Mouse (Mus musculus): ENCODE data around the gene Mgl2. TPM values are rescaled to one million over a fixed set of nuclear protein-coding genes. Genes with fewer than 3 reads are reported as not detected.
"Not testable (repeated sequence)": the region's sequence is repeated elsewhere in the genome, so short reads cannot be mapped to it uniquely, and the experiment has no call there.

The Mgl2 gene
- polyA plus RNA-seq (2017; shearing (Covaris generic)) = not detected

DNA sequence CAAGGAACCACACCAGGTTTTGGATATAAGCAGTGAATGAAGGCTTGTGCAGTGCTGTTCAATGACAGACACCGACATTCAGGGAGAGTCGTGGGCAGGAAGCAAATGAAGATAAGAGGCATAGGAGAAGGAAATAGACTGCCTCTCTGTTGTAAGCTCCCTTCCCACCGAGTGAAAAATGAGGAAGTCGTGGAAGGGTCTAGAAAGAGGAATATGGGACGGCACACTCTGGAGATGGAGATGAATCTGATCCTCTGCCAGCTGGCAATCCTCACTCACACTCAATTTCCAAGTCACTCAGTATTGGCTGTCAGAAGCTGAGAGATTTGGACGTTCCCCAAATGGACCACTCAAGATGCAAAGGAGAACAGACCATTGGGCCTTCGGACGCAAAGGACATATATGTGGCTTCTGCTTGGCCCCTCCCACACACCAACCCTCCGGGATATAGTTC is at the start of gene Mgl2:
Mgl2 (plus strand) TSS at position 404 of the 454 bp plus-strand sequence.
- no peak for ATAC-seq

DNA sequence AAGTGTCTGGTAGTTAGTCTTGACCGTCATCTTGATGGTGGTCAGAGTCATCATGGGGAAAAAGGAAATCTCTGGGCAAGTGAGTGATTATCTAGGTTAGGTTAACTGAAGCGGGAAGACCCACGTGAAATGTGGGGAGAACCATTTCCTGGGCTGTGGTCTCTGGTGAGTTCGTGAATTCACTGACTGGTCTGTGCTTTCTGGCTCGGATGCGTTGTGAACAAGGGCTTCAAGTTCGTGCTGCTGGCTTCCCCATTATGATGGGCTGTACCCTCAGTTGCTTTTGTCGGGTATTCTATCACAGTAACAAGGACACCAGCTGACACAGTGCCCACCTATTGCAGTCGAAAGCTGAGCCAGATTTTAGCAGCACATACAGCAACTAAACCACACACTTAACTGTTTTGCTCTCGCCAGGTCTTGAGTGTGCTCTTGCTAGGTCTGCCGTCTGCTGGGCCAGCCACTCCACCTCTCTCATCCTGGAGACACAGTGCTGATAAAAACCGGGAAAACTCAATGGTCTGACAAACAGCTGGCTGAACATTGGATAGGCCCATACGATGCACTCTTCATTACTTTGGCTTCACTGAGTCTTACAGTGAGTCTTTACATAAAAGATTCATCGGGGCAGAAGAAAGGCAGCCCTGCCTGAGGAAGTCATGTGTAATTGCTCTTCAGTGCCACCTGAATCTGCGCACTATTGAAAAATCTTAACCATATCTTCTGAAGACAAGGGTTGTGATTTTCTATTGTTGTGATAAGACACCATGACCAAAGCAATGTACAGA is 49.1 kb upstream of the Mgl2 start:
- no peak for ATAC-seq

DNA sequence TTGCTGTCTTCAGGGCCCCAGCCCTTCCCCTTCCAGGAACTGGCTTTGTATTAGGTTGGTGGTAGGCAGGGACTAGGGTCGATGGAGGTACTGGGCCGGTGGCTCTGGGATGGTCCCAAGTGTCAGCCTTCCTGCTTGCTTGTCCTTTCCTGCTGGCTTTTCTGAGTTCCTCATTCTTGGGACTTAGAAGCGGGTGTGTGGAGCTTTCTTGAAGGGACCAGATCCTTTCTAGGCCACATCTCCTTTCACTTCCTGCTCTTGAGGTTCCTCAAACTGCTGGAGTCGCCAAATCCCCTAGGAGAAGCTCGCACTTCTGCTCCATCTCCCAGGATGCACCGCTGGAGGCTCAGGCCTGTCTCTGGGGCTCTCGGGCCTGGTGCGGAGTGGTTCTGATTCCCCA is 45.6 kb upstream of the Mgl2 start:
- ATAC-seq = no peak

DNA sequence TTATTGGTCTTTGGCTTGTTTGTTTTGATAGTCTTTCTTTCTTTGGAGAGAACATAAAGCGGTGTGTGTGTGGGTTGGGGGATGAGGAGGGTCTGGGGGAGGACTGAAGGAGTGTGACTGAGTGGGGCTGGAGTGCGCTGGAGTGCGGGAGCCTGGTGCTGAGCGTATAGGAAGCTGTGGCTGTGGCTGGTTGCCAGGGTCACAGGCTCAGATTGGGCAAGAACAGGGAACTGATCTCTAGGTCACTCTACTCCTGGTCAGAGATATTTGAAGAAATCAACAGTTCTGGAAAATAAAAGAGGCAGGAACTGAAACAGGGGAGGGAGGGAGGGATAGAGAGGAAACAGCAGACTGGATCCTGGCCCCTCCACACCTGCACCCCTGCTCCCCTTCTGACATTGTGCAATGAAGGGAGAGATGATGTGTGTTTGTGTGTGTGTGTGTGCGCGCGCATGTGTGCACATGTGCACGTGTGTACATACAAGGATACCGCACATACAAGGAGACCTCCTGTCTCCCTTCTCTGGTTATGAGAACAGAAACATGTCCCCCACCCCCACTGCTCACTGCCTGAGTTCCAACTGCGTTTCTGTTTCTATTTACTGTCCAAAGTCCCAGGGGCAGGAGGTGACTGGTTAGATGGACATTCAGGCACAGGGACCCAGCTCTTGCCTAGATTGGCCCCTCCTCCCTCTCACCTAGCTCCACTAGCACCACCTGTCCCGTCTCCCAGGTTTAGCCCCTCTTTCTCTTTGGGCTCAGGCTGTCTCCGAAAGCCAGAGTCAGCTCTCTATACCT is 37.9 kb upstream of the Mgl2 start, which contains the start of gene Asgr2:
Asgr2 (plus strand) TSS at position 659 of the 798 bp plus-strand sequence.
- ATAC-seq = no peak

DNA sequence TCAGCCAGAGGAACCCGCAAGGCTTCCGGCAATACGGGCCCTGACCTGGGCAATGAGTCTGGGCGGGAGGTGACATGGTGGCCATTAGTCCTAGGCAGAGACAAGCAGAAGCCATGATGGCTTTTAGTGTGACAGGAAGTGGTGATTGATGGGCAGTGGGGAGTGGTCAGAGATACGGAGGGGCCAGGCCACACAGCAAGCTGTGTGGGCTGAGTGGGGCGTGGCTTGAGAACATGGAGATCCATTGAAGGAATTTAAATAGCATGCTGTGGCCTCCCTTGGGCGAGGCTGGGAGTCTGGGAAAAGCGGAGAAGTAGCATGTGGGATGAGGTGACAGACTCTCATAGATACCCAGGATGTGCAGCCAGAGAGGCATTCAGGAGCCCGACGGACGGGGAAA is 32.7 kb upstream of the Mgl2 start:
- ATAC-seq = no peak

DNA sequence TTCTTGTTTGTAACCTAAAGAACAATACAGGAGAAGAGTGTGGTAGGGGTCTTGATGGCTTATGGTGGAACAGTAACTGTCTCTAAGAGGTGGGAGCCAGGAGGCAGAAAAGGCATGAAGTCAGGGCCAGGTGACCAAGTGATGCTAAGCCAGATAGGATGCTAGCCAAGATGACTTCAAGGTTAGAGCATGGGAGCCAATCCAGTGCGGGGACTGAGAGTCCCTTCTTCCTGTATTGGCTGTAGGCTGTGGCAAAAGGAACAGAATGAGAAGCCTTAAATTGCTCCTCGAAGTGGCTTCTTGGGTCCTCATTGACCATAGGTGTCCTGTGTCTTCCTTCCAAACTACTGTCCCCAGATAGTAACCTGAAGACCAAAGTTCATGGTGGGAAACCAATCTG is 31.0 kb upstream of the Mgl2 start:
- no peak for ATAC-seq

DNA sequence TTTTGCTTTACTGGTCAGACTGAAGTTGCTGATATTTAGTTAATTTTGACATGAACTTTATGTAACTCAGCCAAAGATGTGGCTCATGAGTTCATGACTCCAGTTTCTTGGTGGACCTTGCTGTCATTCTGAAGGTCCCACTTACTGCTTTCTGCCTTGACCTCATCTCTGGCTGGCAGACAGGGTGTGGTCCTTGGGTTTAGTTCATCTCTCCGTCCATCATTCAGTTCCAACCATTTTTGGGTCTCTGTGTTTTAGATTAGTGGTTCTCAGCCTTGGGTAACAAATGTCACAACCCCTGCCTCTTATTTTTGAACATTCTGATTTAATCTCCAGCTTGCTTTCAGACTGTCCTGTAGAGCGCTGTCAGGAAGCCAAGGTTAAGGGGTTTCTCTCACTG is 30.3 kb upstream of the Mgl2 start:
- ATAC-seq = no peak

DNA sequence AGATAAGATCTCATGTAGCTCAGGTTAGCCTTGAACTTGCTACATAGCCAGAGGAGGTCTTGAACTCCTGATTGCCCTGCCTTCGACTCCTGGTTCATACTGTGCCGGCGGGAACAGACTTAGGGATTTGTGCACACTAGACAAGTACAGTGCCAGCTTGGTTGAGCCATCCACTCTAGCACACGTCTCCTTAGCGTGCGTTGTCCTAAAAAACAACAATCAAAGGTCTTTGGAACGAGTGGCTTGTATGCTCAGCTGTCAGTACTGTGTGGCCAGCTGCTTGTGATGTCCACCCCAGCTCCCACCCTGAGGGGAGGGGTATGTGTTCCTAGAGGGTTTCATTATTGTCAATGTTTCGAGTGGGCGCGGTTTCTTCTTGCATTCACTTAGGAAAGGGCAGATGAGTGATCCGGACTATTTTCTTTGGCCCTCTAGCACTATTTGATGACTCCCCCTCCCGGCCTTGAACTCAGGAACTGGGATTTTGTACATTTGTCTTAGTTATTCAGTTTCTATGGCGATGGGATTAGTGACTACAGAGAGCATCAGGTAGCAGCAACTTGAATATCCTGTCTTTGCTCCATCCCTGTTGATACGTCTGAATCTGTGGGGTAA is 26.3 kb upstream of the Mgl2 start:
- ATAC-seq = no peak

DNA sequence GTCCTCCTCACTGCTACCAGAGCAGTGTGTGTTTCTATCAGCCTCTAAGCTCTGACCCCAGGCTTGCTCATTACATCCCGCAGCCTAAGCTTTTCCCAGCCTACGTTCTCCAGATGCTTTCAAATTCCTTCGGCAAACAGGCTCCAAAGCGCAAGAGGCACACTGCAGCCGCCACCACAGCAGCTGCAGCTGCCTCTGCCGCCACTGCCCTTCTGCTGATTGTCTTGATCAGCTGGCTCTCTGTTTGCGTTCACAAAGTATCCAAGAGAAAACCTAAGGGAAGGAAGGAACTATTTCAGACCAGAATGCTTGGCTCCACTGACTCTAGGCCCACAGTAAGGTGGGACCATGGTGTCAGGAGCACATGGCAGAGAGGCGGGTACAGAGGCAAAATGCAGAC is 23.0 kb upstream of the Mgl2 start:
- no peak for ATAC-seq

DNA sequence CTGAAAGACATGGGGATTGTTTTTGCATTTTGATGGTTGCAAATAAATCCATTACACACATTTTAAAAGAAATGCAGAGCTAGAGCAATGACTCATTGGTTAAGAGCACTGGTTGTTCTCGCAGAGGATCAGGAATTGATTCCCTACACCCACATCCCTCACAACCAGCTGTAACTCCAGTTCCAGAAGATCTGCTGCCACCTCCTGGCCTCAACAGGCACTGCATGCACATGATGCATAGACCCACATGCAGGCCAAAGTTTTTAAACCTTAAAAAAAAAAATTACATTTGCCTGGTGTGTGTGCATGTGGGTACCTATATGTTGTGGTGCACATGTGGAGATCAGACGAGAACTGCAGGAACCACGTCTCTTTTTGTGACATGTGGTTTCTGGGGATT is 20.0 kb upstream of the Mgl2 start:
- ATAC-seq = no peak

DNA sequence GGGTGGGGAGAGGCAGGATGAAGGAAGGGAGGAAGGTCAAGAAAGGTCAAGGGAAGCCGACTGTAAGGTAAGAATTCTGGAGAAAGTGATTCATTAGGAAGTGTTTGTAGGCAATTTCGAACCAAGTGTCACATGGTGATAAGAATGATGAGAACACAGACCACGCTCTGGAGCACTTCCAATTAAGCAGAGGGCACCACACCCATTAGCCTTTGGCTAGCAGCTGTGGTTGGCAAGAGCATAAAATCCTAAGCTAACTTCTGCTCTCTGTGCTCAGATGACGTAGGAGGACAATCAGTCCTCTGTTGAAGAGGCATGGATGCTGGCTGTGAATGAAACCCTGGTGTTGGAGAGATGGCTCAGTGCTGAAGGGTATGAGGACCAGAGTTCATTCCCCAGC is 15.6 kb upstream of the Mgl2 start:
- no peak for ATAC-seq

DNA sequence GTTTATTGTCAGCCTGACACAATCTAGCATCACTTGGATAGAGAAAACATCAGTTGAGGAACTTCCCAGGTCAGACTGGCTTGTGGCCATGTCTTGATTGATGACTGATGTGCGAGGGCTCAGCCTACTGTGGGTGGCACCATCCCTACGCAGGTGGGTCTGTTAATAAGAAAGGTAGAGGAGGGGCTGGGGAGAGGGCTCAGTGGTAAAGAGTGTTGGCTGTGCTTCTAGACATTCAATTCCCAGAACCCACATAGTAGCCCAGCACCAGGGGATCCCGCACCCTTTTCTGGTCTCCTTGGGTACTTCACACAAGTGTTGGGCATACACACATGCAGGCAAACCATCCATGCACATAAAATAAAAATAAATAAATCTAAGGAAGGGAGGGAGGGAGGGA is 14.2 kb upstream of the Mgl2 start:
- no peak for ATAC-seq

DNA sequence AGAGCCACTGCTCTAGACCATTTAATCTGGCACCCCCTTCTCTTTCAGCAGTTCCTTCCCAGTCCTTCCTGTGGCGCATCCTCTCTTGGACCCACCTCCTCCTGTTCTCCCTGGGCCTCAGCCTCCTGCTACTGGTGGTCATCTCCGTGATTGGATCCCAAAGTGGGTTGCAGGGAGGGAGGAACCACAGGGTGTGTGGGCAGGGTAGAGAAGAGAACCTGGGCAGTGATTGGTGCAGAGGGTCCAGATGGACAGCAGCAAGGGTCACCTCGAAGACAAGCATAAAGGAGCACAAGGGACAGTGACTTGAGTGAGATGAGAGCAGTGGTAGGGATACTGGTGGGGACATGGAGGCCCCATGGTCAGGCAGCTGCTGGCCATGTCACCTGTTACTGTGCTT is 4.9 kb downstream of the Mgl2 start:
- not testable (repeated sequence) for ATAC-seq

DNA sequence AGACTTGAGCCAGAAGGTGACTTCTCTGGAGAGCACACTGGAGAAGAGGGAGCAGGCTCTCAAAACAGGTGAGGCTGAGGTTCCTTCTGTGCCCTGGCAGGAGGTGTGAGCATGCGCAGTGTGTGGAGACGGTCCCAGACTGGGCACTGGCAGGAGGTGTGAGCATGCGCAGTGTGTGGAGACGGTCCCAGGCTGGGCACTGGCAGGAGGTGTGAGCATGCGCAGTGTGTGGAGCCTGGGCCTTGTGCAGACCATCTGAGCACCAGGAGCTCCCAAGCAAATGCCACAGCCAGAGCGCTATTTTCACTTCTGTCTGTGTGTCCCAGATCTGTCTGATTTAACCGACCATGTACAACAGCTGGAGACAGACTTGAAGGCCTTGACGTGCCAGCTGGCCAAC is 5.8 kb downstream of the Mgl2 start:
- not testable (repeated sequence) for ATAC-seq

DNA sequence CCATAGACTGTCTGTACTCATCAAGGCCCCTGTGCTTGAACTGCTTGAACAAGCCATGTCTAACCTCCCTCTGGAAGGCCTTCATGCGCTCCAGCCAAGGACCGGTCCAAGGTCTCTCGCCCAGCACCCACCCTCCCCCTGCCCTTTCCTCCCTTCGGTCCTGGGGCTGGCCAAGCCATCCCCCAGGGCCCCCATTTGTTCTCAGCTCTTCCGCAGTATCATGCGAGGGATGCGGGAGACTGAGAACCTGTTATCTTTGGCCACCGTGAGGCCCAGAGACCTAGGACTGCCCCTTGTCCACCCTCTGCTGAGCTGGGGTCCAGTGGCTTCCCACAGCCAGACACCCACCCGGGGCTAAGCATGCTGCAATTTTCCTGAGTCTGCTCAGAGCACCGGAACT is 9.0 kb downstream of the Mgl2 start:
- ATAC-seq = no peak

DNA sequence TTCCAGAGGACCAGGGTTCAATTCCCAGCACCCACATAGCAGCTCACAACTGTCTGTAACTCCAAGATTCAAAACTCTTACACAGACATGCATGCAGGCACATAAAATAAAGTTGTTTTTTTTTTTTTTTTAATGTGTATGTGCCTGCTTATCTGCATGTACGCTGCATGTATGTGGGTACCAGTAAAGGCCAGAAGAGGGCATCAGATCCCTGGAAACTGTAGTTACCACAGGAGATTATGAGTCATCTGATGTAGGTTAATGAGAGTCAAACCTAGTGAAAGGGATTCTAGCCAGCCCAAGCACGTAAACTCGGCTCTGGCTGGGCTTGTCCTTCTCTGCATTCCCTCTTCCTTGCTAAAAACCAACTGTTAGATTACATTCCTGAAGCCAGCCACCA is 20.9 kb downstream of the Mgl2 start:
- no peak for ATAC-seq

DNA sequence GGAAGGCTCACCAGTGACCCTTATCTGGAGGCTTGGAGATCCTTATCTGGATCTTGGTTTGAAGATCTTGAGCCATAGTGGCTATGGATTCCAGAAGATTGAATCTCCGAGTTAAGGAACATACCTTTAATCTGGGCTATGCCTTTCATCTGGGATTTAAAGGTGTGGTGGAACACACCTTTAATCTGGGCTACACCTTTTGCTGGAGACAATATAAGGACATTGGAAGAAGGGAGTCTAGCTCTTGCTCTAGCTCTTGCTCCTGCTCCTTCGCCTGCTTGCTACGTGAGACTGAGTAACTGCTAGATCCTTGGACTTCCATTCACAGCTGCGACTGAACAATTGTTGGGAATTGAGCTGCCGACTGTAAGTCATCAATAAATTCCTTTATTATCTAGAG is 25.8 kb downstream of the Mgl2 start, which contains the start of gene Clec10a:
Clec10a (plus strand) TSS at position 301 of the 400 bp plus-strand sequence.
- not testable (repeated sequence) for ATAC-seq

DNA sequence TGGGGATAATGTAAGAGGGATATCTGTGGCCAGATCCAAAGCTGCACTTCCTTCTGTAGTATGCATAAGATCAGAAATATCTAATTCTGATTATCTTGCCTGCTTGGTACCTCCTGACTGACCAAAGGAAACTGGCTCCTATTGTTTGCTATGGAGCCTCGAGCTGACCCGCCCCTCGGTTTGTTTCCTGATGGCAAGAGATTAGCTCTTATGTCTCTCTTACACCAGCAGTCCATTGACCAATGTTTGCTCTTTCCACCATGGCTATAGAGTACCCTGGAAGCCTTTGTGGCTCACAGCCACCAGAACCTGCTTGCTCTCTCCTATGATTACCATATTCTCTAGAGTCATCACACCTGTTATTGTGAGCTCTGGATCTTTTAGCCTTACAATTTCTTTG is 32.2 kb downstream of the Mgl2 start:
- no peak for ATAC-seq

DNA sequence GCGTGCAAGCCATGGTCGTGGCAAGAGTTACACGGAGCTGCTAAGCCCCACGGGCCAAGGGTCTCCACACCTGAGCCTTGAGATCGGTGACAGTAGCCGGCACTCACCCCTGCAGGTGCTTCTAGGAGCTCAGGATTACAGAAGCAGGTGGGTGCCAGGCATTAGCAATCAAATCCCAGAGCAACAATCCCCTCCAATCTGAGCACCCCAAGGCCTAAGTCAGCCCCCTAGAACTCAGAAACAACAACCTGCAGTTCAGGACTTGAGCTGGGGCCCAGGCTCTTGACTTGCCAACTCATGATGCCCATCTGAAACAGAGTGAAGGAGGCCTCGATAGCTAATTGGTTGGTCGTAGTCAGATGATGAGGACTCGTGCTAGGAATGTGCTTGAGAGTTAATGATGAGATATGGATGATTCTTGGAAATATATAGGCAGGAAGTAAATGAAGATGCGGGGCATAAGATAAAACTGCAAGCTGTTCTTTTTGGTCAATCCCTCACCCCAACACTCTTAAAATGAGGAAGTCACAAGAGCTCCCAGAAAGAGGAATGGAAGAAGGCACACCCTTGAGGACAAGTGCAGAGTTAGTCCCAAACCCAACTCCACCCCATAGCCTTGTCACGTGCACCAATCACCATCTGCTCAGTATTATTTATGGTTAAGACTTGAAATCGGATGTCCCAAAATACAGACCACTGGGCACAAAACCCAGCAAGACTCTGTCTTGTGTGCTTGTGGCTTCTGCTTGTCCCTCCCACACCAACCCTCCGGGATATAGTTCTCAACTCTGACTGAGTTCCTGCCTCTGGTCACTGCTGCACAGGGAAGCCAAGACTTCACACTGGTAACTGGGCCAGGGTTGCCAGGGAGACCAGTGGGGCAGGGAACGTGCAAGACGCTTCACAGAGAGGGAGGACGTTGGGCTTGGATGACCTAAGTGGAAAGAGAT is 36.1 kb downstream of the Mgl2 start:
- ATAC-seq = no peak

DNA sequence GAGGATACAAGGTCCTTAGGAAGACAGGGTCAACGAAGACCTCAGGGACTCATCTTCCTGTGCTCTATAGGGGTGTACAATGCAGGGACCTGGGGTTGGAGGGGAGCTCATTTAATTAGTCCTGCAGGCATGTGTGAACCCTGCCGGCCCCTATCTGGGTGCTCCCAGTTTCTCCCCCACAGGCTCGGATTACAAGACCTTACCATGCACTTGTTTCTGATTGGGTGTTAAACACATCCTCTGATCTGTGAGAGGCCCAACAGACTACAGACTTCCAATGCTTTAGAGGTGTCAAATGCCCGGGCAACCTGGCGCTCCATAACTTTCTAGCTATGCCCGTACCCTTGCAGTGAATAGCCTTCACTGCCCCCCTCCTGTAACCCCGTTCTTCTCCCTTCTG is 38.0 kb downstream of the Mgl2 start:
- ATAC-seq = no peak

DNA sequence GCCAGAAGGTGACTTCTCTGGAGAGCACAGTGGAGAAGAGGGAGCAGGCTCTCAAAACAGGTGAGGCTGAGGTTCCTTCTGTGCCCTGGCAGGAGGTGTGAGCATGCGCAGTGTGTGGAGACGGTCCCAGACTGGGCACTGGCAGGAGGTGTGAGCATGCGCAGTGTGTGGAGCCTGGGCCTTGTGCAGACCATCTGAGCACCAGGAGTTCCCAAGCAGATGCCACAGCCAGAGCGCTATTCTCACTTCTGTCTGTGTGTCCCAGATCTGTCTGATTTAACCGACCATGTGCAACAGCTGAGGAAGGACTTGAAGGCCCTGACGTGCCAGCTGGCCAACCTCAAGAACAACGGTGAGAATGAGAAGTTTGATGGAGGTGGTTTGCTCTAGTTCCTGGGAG is 39.3 kb downstream of the Mgl2 start:
- ATAC-seq = not testable (repeated sequence)

DNA sequence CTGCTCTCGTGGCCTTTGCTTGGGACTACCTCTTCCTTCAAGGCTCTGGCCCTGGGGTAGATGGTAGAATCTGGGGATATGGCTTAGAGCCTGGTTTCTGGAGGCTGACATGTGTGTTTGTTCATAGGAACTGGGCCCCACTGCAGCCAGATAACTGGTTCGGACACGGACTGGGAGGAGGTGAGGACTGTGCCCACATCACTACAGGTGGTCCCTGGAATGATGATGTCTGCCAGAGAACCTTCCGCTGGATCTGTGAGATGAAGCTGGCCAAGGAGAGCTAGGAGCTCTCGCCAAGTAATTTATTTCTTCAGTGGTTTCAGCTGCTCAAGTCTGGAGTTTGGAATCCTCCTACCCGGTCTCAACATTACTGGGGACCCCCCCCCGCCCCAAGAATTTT is 40.2 kb downstream of the Mgl2 start:
- ATAC-seq = no peak
